Mouse (Mus musculus): Measurements from ENCODE around the gene Ptpn12. TPM values are rescaled to one million over a fixed set of nuclear protein-coding genes. Genes with fewer than 3 reads are reported as not detected.
A peak's percentile ranks its signal among the peaks of the same experiment; 100 is the strongest.

Ptpn12 gene
- total RNA-seq (2021) = 10 to 100 TPM; 40.4 to 42.2 TPM
- long read RNA-seq, experiment 1, partial matches to known transcripts = 1 of 4 reads
- long read RNA-seq, experiment 1, other reads (novel, unspliced or antisense) = 0 of 4 reads
- long read RNA-seq, experiment 2, partial matches to known transcripts = 1 of 6 reads
- long read RNA-seq, experiment 2, other reads (novel, unspliced or antisense) = 3 of 6 reads

DNA sequence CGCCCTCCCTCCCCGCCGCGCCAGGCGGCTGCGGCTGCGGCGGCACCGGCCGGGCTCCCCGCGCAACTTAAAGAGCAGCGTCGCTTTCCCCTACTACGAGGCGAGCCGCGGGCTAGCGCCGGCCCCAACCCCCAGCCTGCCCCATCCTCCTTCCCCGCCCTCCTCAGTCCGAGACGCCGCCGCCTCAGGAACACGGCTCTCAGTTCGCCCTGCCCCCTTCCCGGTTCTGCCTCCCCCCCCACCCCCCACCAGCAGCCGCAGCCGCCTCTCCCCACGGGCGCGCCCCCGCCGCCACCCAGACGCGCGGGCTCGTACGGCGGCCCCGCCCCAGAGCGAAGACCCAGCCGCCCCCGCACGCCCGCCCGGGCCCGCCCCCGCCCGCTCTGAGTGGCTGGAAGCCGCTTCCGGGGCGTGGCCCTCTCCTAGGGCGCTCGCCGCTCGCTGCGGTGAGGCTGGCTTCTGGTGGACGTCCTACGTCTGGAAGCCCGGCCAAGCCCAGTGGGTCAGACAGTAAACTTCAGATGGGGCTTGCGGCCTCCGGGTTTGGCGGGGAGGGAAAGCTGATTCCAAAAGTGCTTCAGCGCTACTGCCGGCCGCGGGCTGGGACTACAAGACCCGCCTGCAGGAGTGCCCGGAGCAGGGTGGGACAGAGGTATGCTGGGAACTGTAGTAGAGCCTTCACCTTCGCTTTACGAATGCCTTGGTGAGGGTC lies at the start of gene Ptpn12:
Gene Ptpn12 (minus strand): TSS at position 92 of the 712 bp plus-strand sequence.
- intact Hi-C loops (cut with DNase I) = loop anchor here (1.0 to 10.0 kb wide), 5 partner anchors 21 to 589 kb away; partner anchors contain the start of genes Armc10 and Fbxl13

DNA sequence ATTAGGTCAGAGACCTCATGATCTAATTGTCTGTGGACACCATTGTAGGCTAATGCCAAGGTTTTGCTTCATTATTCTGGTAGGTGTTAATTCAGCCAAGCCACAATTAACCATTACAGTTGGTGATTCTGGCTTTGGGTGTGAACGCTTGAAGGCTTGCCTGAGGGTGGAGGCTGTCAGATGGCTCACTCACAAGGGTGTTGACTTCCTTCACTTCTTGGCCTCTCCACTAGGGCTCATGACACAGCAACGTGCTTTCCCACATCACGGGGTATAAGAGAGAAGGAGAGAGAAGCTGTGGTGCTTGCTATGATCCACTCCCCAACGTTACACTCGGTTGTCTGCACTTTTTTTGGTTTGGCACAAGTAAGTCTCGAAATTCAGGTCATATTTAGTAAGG lies 35.5 kb upstream of the Ptpn12 start:
- no peak for DNase-seq (ENCODE audit: extremely low spot score in 1 of 2, low spot score in 2 of 2)
- intact Hi-C loops (cut with DNase I) = no loop called here
- no peak overlapping the region for H3K27ac ChIP-seq
- no peak overlapping the region for H3K4me3 ChIP-seq
- no peak for TF ChIP-seq CTCF (IDR thresholded peaks at IDR 0.05)

More for the DNA sequence above, at the start of gene Ptpn12:
- Histone ChIP-seq H3K27ac (peak within 1 kb of the TSS; percentile 94), H3K4me3 (peak within 1 kb of the TSS; percentile 92)
- TF ChIP-seq CTCF (IDR thresholded peaks at IDR 0.05) = peak; percentile 49
- DNase-seq (ENCODE audit: extremely low spot score in 1 of 2, low spot score in 2 of 2) = peak; percentile 94 to 96

DNA sequence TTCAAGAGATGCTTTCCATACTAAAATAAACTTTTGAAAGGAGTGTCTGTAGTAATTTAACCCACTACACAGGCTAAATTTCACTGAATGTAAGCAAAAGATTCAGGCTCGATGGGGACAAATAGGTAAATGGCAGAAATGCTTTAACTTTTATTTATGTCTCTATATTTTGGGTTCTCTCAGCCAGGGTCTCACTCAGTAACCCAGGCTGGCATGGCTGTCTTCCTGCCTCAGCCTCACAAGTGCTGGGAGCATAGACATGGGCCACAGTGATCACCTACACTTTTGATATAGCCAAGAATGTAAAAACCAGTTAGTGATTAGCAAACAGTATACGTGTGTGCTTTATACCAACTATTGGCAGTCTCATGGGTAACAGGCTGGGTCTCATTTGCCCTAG lies 1.5 kb upstream of the Ptpn12 start:
- DNase-seq (ENCODE audit: extremely low spot score in 1 of 2, low spot score in 2 of 2) = no peak
- intact Hi-C loops (cut with DNase I) = loop anchor here (5.0 to 10.0 kb wide), 2 partner anchors 205 to 588 kb away; partner anchors contain the start of genes Armc10 and Fbxl13
- H3K4me3 ChIP-seq = no peak overlapping the region
- no peak for TF ChIP-seq CTCF (IDR thresholded peaks at IDR 0.05)
- no peak overlapping the region for H3K27ac ChIP-seq

DNA sequence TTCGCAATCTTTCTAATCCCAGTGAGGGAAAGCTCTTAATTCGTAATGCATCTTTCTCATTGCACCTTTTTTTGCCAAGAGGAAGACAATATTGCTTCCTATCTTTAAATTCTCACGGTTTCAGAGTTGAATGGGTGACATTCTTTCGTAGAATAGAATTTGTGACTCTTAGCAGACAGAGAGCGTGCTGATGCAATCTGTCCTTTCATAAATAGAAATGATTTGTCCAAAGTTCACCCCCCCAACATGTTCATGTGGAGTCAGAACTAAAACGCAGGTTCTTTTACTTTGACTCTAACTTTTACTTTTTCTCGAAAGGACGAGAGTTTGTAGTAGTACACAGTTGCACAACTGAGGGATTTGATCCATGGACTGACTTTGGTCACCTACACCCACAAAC lies 884 bp upstream of the Ptpn12 start:
- peak overlapping the region; percentile 91 for H3K27ac ChIP-seq
- DNase-seq (ENCODE audit: extremely low spot score in 1 of 2, low spot score in 2 of 2) = no peak
- intact Hi-C loops (cut with DNase I) = loop anchor here (1.0 to 10.0 kb wide), 3 partner anchors 105 to 588 kb away; partner anchors contain the start of genes Armc10 and Fbxl13
- peak overlapping the region; percentile 92 for H3K4me3 ChIP-seq
- TF ChIP-seq CTCF (IDR thresholded peaks at IDR 0.05) = no peak

DNA sequence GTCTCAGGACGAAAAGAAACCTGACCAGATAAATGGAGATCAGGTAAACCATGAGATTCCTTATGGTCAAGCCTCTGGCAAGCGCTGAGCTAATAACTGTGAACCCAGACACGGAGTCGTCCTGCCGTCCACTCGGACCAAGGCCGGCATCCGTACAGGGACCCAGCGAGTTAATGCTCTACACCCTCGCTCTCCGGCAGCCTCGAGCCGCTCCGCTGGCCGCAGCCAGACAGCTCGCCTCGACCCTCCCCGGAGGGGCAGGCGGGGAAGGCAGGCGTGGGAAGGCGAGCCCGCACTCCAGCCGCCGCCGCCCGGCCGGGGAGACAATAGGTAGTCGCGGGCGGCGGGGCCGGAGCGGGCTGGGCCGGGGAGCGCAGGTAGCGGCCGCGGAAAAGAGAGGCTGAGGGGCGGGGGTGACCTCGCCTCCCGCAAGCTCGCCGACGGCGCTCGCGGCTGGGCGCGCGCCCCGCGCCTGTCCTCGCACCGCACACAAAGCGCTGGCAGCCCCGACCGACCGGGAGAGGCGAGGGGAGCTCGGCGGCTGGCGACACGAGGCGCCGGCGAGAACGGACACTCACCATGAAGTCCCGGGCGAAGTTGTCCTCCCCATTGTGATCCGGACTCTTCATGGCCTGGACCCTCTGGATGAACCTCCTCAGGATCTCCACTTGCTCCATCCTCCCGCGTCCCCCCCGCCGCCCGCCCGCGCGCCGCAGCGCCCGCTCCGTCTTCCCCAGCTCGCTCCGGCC lies 466 bp downstream of the Ptpn12 start:
- peak overlapping the region; percentile 92 for H3K4me3 ChIP-seq
- intact Hi-C loops (cut with DNase I) = loop anchor here (2.0 to 10.0 kb wide), 4 partner anchors 20 to 590 kb away; partner anchors contain the start of genes Armc10 and Fbxl13
- no peak for TF ChIP-seq CTCF (IDR thresholded peaks at IDR 0.05)
- peak overlapping the region; percentile 94 for H3K27ac ChIP-seq
- DNase-seq (ENCODE audit: extremely low spot score in 1 of 2, low spot score in 2 of 2) = peak in 1 of 2 experiments; percentile 48

DNA sequence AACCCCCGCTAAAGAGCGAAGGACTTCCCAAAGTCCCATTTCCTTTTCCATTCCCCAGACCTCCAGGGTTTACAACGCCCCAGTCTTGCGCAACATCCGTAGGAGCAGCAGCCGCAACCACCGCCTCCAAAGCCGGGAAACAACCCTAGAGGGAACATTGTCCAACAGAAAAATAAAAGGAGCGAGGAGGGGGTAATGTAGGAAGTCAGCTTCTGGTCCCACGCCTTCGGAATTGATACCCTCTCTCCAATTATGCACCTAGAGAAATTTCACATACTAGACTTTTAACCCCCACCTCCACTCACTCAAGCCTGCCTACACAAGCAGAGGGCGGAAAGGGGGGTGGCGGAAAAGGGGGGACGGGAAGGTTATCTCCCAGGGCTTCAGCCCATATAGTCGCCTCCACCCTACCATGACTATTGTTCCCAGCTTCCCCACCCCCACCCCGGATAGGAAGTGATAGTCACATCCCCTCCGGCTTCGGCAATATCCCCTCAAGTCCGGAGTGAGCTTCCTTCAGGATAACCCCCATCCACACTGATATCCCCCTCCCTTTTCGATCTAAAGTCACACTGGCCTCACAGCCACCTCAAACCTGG lies 1.1 kb downstream of the Ptpn12 start:
- TF ChIP-seq CTCF (IDR thresholded peaks at IDR 0.05) = no peak
- H3K4me3 ChIP-seq = peak overlapping the region; percentile 92
- H3K27ac ChIP-seq = peak overlapping the region; percentile 94
- peak; percentile 44 to 61 for DNase-seq (ENCODE audit: extremely low spot score in 1 of 2, low spot score in 2 of 2)
- intact Hi-C loops (cut with DNase I) = loop anchor here (2.0 to 10.0 kb wide), 5 partner anchors 20 to 590 kb away; partner anchors contain the start of genes Armc10 and Fbxl13

DNA sequence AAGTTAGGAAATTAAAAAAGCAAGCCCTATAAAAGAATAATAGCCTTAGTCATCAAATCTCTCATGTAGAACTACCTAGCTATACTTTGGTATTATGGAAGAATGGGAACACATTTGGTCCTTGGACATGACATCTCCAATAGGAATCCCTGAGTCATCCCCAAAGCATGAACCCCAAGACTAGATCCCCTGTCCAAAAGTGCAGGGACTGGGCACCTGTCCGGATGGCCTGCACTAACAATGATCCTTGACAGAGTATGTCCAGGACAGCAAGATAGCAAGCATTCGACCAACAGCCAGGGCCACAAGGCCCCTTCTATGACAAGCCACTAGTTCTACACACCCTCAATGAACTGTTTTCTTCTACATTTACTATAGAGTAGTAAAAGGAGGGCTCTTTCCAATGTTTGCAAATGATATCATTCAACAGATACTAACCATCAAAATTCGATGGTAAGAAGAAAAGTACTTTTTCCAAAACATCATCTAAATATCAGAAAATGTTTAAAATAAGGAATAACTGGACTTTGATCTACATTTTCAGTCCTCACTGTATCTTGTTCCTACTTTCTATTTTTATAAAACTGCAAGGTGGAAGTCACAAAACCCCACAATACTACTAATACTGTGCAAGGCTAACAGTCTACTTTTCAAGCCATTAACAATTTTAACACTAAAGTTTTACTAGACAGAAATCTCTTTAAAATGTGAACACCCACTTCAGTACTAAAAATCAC lies 2.0 kb downstream of the Ptpn12 start:
- Histone ChIP-seq H3K4me3 (peak overlapping the region; percentile 92), H3K27ac (no peak overlapping the region; the same call in 1 of the 2 replicates)
- intact Hi-C loops (cut with DNase I) = loop anchor here (2.0 to 10.0 kb wide), 4 partner anchors 19 to 591 kb away; partner anchors contain the start of genes Armc10 and Fbxl13
- no peak for TF ChIP-seq CTCF (IDR thresholded peaks at IDR 0.05)
- DNase-seq (ENCODE audit: extremely low spot score in 1 of 2, low spot score in 2 of 2) = no peak

DNA sequence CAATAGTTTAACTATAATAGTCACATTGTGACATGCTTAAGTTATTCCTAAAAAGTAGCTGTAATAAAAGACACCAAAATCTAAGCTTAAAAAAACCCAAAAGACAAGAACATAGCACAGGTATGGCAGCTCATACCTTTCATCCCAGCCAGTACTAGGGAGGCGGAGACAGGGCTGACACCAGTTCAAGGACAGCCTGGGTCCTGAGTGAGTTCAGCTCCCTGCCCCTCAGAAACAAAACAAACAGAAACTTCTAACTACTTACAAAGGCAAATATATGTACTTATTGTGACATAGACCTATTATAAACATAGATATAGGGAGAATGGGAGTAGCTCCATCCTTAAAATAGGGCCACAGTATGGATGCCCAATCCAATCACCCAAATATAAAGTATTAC lies 3.2 kb downstream of the Ptpn12 start:
- Histone ChIP-seq H3K4me3 (no peak overlapping the region), H3K27ac (no peak overlapping the region)
- TF ChIP-seq CTCF (IDR thresholded peaks at IDR 0.05) = no peak
- intact Hi-C loops (cut with DNase I) = loop anchor here (5.0 to 10.0 kb wide), 2 partner anchors 195 to 592 kb away; partner anchors contain the start of genes Armc10 and Fbxl13
- DNase-seq (ENCODE audit: extremely low spot score in 1 of 2, low spot score in 2 of 2) = no peak

DNA sequence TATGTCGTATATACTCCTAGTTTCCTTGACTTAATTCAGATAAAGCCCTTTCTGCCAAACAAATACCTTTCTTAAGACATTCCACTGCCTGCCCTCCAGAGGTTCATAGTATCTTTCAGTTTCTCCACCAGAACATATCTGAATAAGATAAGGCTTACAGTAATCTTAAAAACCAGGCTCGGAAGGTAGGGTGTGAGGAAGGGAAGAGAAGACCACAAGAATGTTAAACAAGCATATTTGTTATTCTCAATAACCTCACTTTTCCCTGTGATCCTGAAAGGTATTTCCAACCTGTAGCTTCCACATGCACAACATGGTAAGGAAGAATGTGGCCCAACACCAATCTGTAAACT lies 5.0 kb downstream of the Ptpn12 start:
- H3K27ac ChIP-seq = no peak overlapping the region
- intact Hi-C loops (cut with DNase I) = loop anchor here (5.0 to 10.0 kb wide), 2 partner anchors 197 to 594 kb away; partner anchors contain the start of genes Armc10 and Fbxl13
- no peak for DNase-seq (ENCODE audit: extremely low spot score in 1 of 2, low spot score in 2 of 2)
- no peak for TF ChIP-seq CTCF (IDR thresholded peaks at IDR 0.05)
- no peak overlapping the region for H3K4me3 ChIP-seq

DNA sequence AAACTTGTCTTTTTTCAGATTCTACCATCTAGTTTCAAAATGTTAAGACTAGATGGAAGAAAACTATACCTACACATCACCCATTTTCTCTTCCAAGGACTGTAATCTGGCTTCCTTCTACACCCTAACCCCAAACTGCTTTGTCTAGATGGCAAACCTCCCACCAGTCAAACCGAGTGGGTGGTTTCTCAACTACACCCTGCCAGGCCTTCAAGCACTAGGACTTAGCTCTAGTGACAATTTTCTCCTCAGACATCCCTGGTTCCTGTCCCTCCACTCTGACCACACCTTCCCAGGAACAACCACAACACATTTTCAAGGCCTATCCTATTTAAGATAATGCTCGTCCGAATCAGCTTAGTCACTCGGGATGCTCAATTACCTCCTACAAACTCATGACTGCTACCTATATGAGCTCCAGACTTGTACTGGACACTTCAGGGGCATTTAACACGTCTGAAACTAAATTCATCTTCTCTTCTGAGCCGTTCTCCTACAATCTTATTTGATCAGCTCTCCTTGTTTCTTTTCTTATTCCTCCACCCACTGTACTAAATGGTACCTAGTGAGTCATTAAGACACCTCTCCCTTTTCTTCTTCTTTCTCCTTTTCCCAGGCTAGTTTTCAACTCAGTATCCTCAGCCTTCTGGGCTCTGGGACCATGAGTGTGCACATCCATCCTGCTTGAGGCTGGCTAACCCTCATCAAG lies 5.5 kb downstream of the Ptpn12 start:
- peak in 1 of 2 experiments; percentile 19 for DNase-seq (ENCODE audit: extremely low spot score in 1 of 2, low spot score in 2 of 2)
- Histone ChIP-seq H3K27ac (no peak overlapping the region), H3K4me3 (no peak overlapping the region)
- intact Hi-C loops (cut with DNase I) = loop anchor here (5.0 to 10.0 kb wide), 2 partner anchors 197 to 595 kb away; partner anchors contain the start of genes Armc10 and Fbxl13
- no peak for TF ChIP-seq CTCF (IDR thresholded peaks at IDR 0.05)
